Mouse (Mus musculus) heart, embryonic 16.5 days (tissue): ENCODE measurements at regions not wholly inside any gene's neighbourhood (a gene's known extent, or its start where the extent isn't known, plus 50 kb on each side); places are given as distances from the start of the nearest gene placed in this dataset.
A peak's percentile ranks its signal among the peaks of the same experiment; 100 is the strongest.

Experiments used
- ATAC-seq: fragments of 200-750 bp; cut with Nextera tagmentation; replicated peaks from 2 replicates; pipeline ENCODE4 v1.8.0; 2017; ENCODE audit warnings: moderate number of reproducible peaks; ENCODE audit not compliant: insufficient read depth, low FRiP score; ENCODE audit errors: extremely low read depth
- H3K27ac ChIP-seq: fragments of 300-500 bp; sonication (generic); 2 replicates; pipeline ENCODE4 v1.5.1; 2014; ENCODE audit warnings: mild to moderate bottlenecking, low read length, control low read depth, moderate library complexity
- H3K27me3 ChIP-seq: fragments of 300-500 bp; sonication (generic); 2 replicates; pipeline ENCODE4 v1.6.1; 2014; ENCODE audit warnings: low read length, mixed read lengths; ENCODE audit not compliant: control insufficient read depth, insufficient read depth
- H3K36me3 ChIP-seq: fragments of 300-500 bp; sonication (generic); 2 replicates; pipeline ENCODE4 v1.6.1; 2014; ENCODE audit not compliant: control insufficient read depth, insufficient read depth
- H3K4me1 ChIP-seq: fragments of 300-500 bp; sonication (generic); 2 replicates; pipeline ENCODE4 v1.6.1; 2014; ENCODE audit warnings: low read length, mixed read lengths; ENCODE audit not compliant: control insufficient read depth, insufficient read depth
- H3K4me2 ChIP-seq: fragments of 300-500 bp; sonication (generic); 2 replicates; pipeline ENCODE4 v1.6.1; 2014; ENCODE audit warnings: low read depth, mild to moderate bottlenecking, control low read depth, low read length
- H3K4me3 ChIP-seq: fragments of 300-500 bp; sonication (generic); 2 replicates; pipeline ENCODE4 v1.5.1; 2014; ENCODE audit warnings: mild to moderate bottlenecking, control low read depth, low read length
- H3K9ac ChIP-seq: fragments of 300-500 bp; sonication (generic); 2 replicates; pipeline ENCODE4 v1.6.1; 2014; ENCODE audit warnings: low read length, control low read depth
- H3K9me3 ChIP-seq: fragments of 300-500 bp; sonication (generic); replicated peaks from 2 replicates; pipeline ENCODE4 v1.6.1; 2016; ENCODE audit warnings: low read length; ENCODE audit not compliant: control insufficient read depth
- WGBS: fragments of 180-500 bp; shearing (Covaris S2); extraction: QIAGEN DNeasy Blood & Tissue Kit; methylation state at CpG from one replicate; pipeline ENCODE4 v1.1.7; 2014; 5-methylcytosine and 5-hydroxymethylcytosine counted together

GRCm38 (mm10) chr11:45656260-45656659 lies 195.6 kb upstream of the Clint1 start:
- no peaks in the 10 kb centered on the region for H3K4me1 ChIP-seq
- no peaks in the 10 kb centered on the region for H3K9me3 ChIP-seq
- no peaks in the 10 kb centered on the region for H3K27me3 ChIP-seq
- H3K36me3 ChIP-seq, result no peaks in the 10 kb centered on the region
- no peak overlapping the region for H3K9ac ChIP-seq
- no peak overlapping the region for H3K27ac ChIP-seq
- H3K4me3 ChIP-seq, result no peak overlapping the region
- no peak for ATAC-seq
- no peak overlapping the region for H3K4me2 ChIP-seq
- 81% methylated on average over 4 of the region's 4 CpGs for WGBS

GRCm38 (mm10) chr11:45670156-45670830 lies 181.6 kb upstream of the Clint1 start:
- no peaks in the 10 kb centered on the region for H3K36me3 ChIP-seq
- H3K27me3 ChIP-seq, result no peaks in the 10 kb centered on the region
- no peak for ATAC-seq
- H3K9me3 ChIP-seq, result no peaks in the 10 kb centered on the region
- no peak overlapping the region for H3K4me3 ChIP-seq
- no peak overlapping the region for H3K4me2 ChIP-seq
- H3K27ac ChIP-seq, result no peak overlapping the region
- H3K4me1 ChIP-seq, result no peaks in the 10 kb centered on the region
- 42% methylated on average over 8 of the region's 8 CpGs for WGBS
- no peak overlapping the region for H3K9ac ChIP-seq

GRCm38 (mm10) chr11:45678666-45679292 lies 173.1 kb upstream of the Clint1 start:
- Histone ChIP-seq H3K9ac (no peak overlapping the region), H3K4me2 (peak overlapping the region; percentile 40), H3K27me3 (no peaks in the 10 kb centered on the region), H3K9me3 (no peaks in the 10 kb centered on the region), H3K36me3 (no peaks in the 10 kb centered on the region), H3K4me3 (0 out of 2 replicates have a peak overlapping the region, but pooled peaks have one; percentile 9), H3K27ac (peak overlapping the region; percentile 38), H3K4me1 (peaks cover 7% of the 10 kb centered on the region)
- ATAC-seq, result peak; percentile 52; the same call in 1 of the 2 replicates
- 49% methylated on average over 11 of the region's 11 CpGs for WGBS

- no peak overlapping the region for H3K4me2 ChIP-seq
- 60% methylated on average over 9 of the region's 9 CpGs for WGBS
- H3K9ac ChIP-seq, result no peak overlapping the region
- peak overlapping the region; percentile 38 for H3K27ac ChIP-seq
- H3K36me3 ChIP-seq, result no peaks in the 10 kb centered on the region
- ATAC-seq, result no peak
- peaks cover 7% of the 10 kb centered on the region for H3K4me1 ChIP-seq
- H3K4me3 ChIP-seq, result no peak overlapping the region
- H3K9me3 ChIP-seq, result no peaks in the 10 kb centered on the region
- no peaks in the 10 kb centered on the region for H3K27me3 ChIP-seq
Observed at GRCm38 (mm10) chr11:45679293-45679673, 172.6 kb upstream of the Clint1 start.

GRCm38 (mm10) chr11:45685571-45685970 lies 166.3 kb upstream of the Clint1 start:
- Histone ChIP-seq H3K36me3 (no peaks in the 10 kb centered on the region), H3K9me3 (no peaks in the 10 kb centered on the region), H3K27ac (no peak overlapping the region), H3K9ac (no peak overlapping the region), H3K4me3 (no peak overlapping the region), H3K4me1 (peaks cover 10% of the 10 kb centered on the region), H3K4me2 (no peak overlapping the region), H3K27me3 (no peaks in the 10 kb centered on the region)
- ATAC-seq, result no peak
- WGBS, result 83% methylated on average over 5 of the region's 5 CpGs

- no peak overlapping the region for H3K4me3 ChIP-seq
- no peaks in the 10 kb centered on the region for H3K27me3 ChIP-seq
- no peak overlapping the region for H3K4me2 ChIP-seq
- peak; percentile 85 for ATAC-seq
- H3K9me3 ChIP-seq, result no peaks in the 10 kb centered on the region
- WGBS, result 7% methylated on average over 6 of the region's 6 CpGs
- H3K9ac ChIP-seq, result no peak overlapping the region
- peak overlapping the region; percentile 57 for H3K27ac ChIP-seq
- H3K4me1 ChIP-seq, result no peaks in the 10 kb centered on the region
- H3K36me3 ChIP-seq, result no peaks in the 10 kb centered on the region
Observed at GRCm38 (mm10) chr11:45693206-45693605, 158.6 kb upstream of the Clint1 start.

GRCm38 (mm10) chr11:45701506-45701905 lies 150.3 kb upstream of the Clint1 start:
- Histone ChIP-seq H3K4me1 (no peaks in the 10 kb centered on the region), H3K27ac (no peak overlapping the region), H3K27me3 (no peaks in the 10 kb centered on the region), H3K9me3 (no peaks in the 10 kb centered on the region), H3K4me3 (no peak overlapping the region), H3K4me2 (no peak overlapping the region), H3K9ac (no peak overlapping the region), H3K36me3 (no peaks in the 10 kb centered on the region)
- 58% methylated on average over 3 of the region's 3 CpGs for WGBS
- ATAC-seq, result no peak

GRCm38 (mm10) chr11:45702916-45703315 lies 148.9 kb upstream of the Clint1 start:
- ATAC-seq, result no peak
- Histone ChIP-seq H3K4me3 (no peak overlapping the region), H3K4me1 (no peaks in the 10 kb centered on the region), H3K27me3 (no peaks in the 10 kb centered on the region), H3K9ac (no peak overlapping the region), H3K4me2 (no peak overlapping the region), H3K27ac (no peak overlapping the region), H3K9me3 (no peaks in the 10 kb centered on the region), H3K36me3 (no peaks in the 10 kb centered on the region)
- 72% methylated on average over 3 of the region's 3 CpGs for WGBS

- H3K4me2 ChIP-seq, result no peak overlapping the region
- no peaks in the 10 kb centered on the region for H3K27me3 ChIP-seq
- H3K9ac ChIP-seq, result no peak overlapping the region
- ATAC-seq, result no peak
- no peak overlapping the region for H3K27ac ChIP-seq
- no peaks in the 10 kb centered on the region for H3K9me3 ChIP-seq
- H3K36me3 ChIP-seq, result no peaks in the 10 kb centered on the region
- no peak overlapping the region for H3K4me3 ChIP-seq
- H3K4me1 ChIP-seq, result no peaks in the 10 kb centered on the region
- whole genome bisulfite sequencing, result 70% methylated on average over 5 of the region's 5 CpGs
Observed at GRCm38 (mm10) chr11:45704411-45704810, 147.4 kb upstream of the Clint1 start.
